Mouse (Mus musculus) myocyte (in vitro differentiated cells): ENCODE results near the gene Prune1. TPM values are rescaled to one million over a fixed set of nuclear protein-coding genes. Genes with fewer than 3 reads are reported as not detected.

Experiments
- H3K27me3 ChIP-seq: one replicate; pipeline ENCODE4 v1.6.1; 2011; ENCODE audit not compliant: control insufficient read depth, insufficient read depth, insufficient read length
- H3K36me3 ChIP-seq: one replicate; pipeline ENCODE4 v1.6.1; 2011; ENCODE audit not compliant: control insufficient read depth, insufficient read depth
- H3K4me2 ChIP-seq: one replicate; pipeline ENCODE4 v1.6.1; 2011; ENCODE audit warnings: low read depth, control low read depth
- H3K4me3 ChIP-seq: one replicate; pipeline ENCODE4 v1.5.1; 2011; ENCODE audit warnings: mild to moderate bottlenecking, control low read depth, moderate library complexity
- H3K79me2 ChIP-seq: one replicate; pipeline ENCODE4 v1.6.1; 2011; ENCODE audit not compliant: control insufficient read depth, insufficient read depth
- H3ac ChIP-seq: one replicate; pipeline ENCODE4 v1.6.1; 2011; ENCODE audit not compliant: control insufficient read depth, insufficient read length
- CEBPB ChIP-seq: IDR thresholded peaks from 2 replicates; pipeline ENCODE4 v1.6.1; 2011; ENCODE audit warnings: mild to moderate bottlenecking, moderate library complexity; ENCODE audit not compliant: poor library complexity, insufficient read depth, severe bottlenecking
- E2F4 ChIP-seq: IDR thresholded peaks from one replicate; pipeline ENCODE4 v1.6.1; 2011; ENCODE audit warnings: mild to moderate bottlenecking, control low read depth, moderate library complexity; ENCODE audit not compliant: insufficient read depth
- MAX ChIP-seq: IDR thresholded peaks from one replicate; pipeline ENCODE4 v1.6.1; 2011; ENCODE audit warnings: low read depth, mild to moderate bottlenecking, control low read depth
- MYOD1 ChIP-seq, 3 experiments: IDR thresholded peaks; one replicate each; pipeline ENCODE4 v1.6.1; 2011; ENCODE audit warnings: control low read depth in 2 of 3, low read depth in 2 of 3, mild to moderate bottlenecking in 2 of 3, moderate library complexity in 1 of 3; ENCODE audit not compliant: insufficient read length in 2 of 3, control insufficient read depth in 1 of 3
- MYOG ChIP-seq, 3 experiments: IDR thresholded peaks; one replicate each; pipeline ENCODE4 v1.6.1; 2011; ENCODE audit warnings: control low read depth in 2 of 3, low read depth in 2 of 3, mild to moderate bottlenecking in 2 of 3; ENCODE audit not compliant: insufficient read length in 2 of 3, control insufficient read depth in 1 of 3, insufficient read depth in 1 of 3
- POLR2A ChIP-seq: IDR thresholded peaks from one replicate; pipeline ENCODE4 v1.6.1; 2011; ENCODE audit warnings: low read depth, mild to moderate bottlenecking, control low read depth, moderate library complexity; ENCODE audit not compliant: insufficient read length
- POLR2AphosphoS2 ChIP-seq: IDR thresholded peaks from one replicate; pipeline ENCODE4 v1.6.1; 2011; ENCODE audit warnings: low read depth, control low read depth; ENCODE audit not compliant: insufficient read length
- REST ChIP-seq: IDR thresholded peaks from one replicate; pipeline ENCODE4 v1.6.1; 2011; ENCODE audit warnings: mild to moderate bottlenecking, control low read depth, moderate library complexity; ENCODE audit not compliant: insufficient read depth, insufficient read length
- SRF ChIP-seq: IDR thresholded peaks from one replicate; pipeline ENCODE4 v1.6.1; 2011; ENCODE audit warnings: low read depth; ENCODE audit not compliant: control insufficient read depth, insufficient read length
- TCF12 ChIP-seq: IDR thresholded peaks from one replicate; pipeline ENCODE4 v1.6.1; 2011; ENCODE audit warnings: mild to moderate bottlenecking, control low read depth; ENCODE audit not compliant: poor library complexity, insufficient read depth, severe bottlenecking
- TCF3 ChIP-seq: IDR thresholded peaks from one replicate; pipeline ENCODE4 v1.6.1; 2011; ENCODE audit warnings: low read depth, control low read depth; ENCODE audit not compliant: insufficient read length
- USF1 ChIP-seq: IDR thresholded peaks from one replicate; pipeline ENCODE4 v1.6.1; 2011; ENCODE audit warnings: low read depth, mild to moderate bottlenecking, control low read depth, moderate library complexity
- polyA plus RNA-seq: library from polyadenylated mRNA; unstranded; fragments of >200 nt; fragmentation: generic; extraction: Trizol; gene quantifications from one replicate; pipeline ENCODE4 v1.2.1, GENCODE M21; 2012; ENCODE audit warnings: missing spikeins

Gene Prune1
- polyA plus RNA-seq, 1 experiment, result 43.1 TPM

- Histone ChIP-seq H3ac (no peak overlapping the region), H3K4me3 (no peak overlapping the region), H3K4me2 (no peak overlapping the region), H3K27me3 (no peaks in the 10 kb centered on the region), H3K36me3 (peaks cover 80% of the 10 kb centered on the region), H3K79me2 (peaks cover 23% of the 10 kb centered on the region)
- TF ChIP-seq POLR2A (no peak), MYOG (IDR thresholded peaks at IDR 0.05; ENCODE audit: control insufficient read depth in 1 of 3, insufficient read depth in 1 of 3, insufficient read length in 2 of 3, low read depth in 2 of 3) (no peak), SRF (no peak), TCF12 (no peak), USF1 (no peak), MAX (no peak), E2F4 (no peak), CEBPB (no peak), POLR2AphosphoS2 (no peak), MYOD1 (IDR thresholded peaks at IDR 0.05; ENCODE audit: control insufficient read depth in 1 of 3, insufficient read length in 2 of 3, low read depth in 2 of 3) (no peak), REST (no peak), TCF3 (no peak)
These were observed 41.6 kb upstream of the Prune1 start for GRCm38 (mm10) chr3:95323429-95323828.

- peaks cover 52% of the 10 kb centered on the region for H3K79me2 ChIP-seq
- H3K36me3 ChIP-seq, result peaks cover 54% of the 10 kb centered on the region
- H3K4me3 ChIP-seq, result no peak overlapping the region
- TF ChIP-seq USF1 (no peak), POLR2AphosphoS2 (peak; percentile 46)
- H3ac ChIP-seq, result no peak overlapping the region
- H3K27me3 ChIP-seq, result no peaks in the 10 kb centered on the region
- no peak overlapping the region for H3K4me2 ChIP-seq
These were observed 38.1 kb upstream of the Prune1 start for GRCm38 (mm10) chr3:95319701-95320625.

GRCm38 (mm10) chr3:95319110-95319509 lies 37.2 kb upstream of the Prune1 start:
- Histone ChIP-seq H3K27me3 (no peaks in the 10 kb centered on the region), H3ac (no peak overlapping the region), H3K4me2 (no peak overlapping the region), H3K4me3 (no peak overlapping the region), H3K36me3 (peaks cover 46% of the 10 kb centered on the region), H3K79me2 (peaks cover 52% of the 10 kb centered on the region)
- TF ChIP-seq REST (no peak), POLR2AphosphoS2 (no peak), MYOD1 (IDR thresholded peaks at IDR 0.05; ENCODE audit: control insufficient read depth in 1 of 3, insufficient read length in 2 of 3, low read depth in 2 of 3) (no peak), MAX (no peak)

- peaks cover 41% of the 10 kb centered on the region for H3K36me3 ChIP-seq
- H3K4me2 ChIP-seq, result no peak overlapping the region
- TF ChIP-seq TCF12 (no peak), MAX (no peak), MYOG (IDR thresholded peaks at IDR 0.05; ENCODE audit: control insufficient read depth in 1 of 3, insufficient read depth in 1 of 3, insufficient read length in 2 of 3, low read depth in 2 of 3) (no peak), CEBPB (peak; percentile 74), POLR2A (peak; percentile 15), MYOD1 (IDR thresholded peaks at IDR 0.05; ENCODE audit: control insufficient read depth in 1 of 3, insufficient read length in 2 of 3, low read depth in 2 of 3) (no peak), SRF (no peak), POLR2AphosphoS2 (no peak)
- H3K4me3 ChIP-seq, result no peak overlapping the region
- no peaks in the 10 kb centered on the region for H3K27me3 ChIP-seq
- H3K79me2 ChIP-seq, result peaks cover 52% of the 10 kb centered on the region
- H3ac ChIP-seq, result no peak overlapping the region
These were observed 36.7 kb upstream of the Prune1 start for GRCm38 (mm10) chr3:95318548-95318947.

- no peaks in the 10 kb centered on the region for H3K27me3 ChIP-seq
- peaks cover 31% of the 10 kb centered on the region for H3K36me3 ChIP-seq
- peaks cover 52% of the 10 kb centered on the region for H3K79me2 ChIP-seq
- peak overlapping the region; percentile 54 for H3K4me3 ChIP-seq
- H3ac ChIP-seq, result no peak overlapping the region
- H3K4me2 ChIP-seq, result peak overlapping the region; percentile 90
- no peak for TF ChIP-seq SRF
- peak in 1 of 3 experiments; percentile 15 for TF ChIP-seq MYOD1 (IDR thresholded peaks at IDR 0.05; ENCODE audit: control insufficient read depth in 1 of 3, insufficient read length in 2 of 3, low read depth in 2 of 3)
- TF ChIP-seq CEBPB, result no peak
These were observed 35.7 kb upstream of the Prune1 start for GRCm38 (mm10) chr3:95317414-95318080.
